ENCODE assay signal across 18 mouse cellular contexts in genomic region chr3:85991802-85992156, GRCm38 (mm10). TPM values are rescaled to one million over a fixed set of nuclear protein-coding genes. Genes with fewer than 3 reads are reported as not detected.
DNase-seq lines count a peak whose midpoint lies in the region; ATAC-seq and TF ChIP-seq lines count a peak whose summit lies in the region.
"Had no signal": no experiment of that assay in that cellular context is flagged by ENCODE, and none has a peak within 500 bp of the region (broad histone marks: within the 10 kb centered on the region; RNA-seq: fewer than 3 reads in every experiment).

No protein-coding gene starts in this region.

- no peaks in the 10 kb centered on the region for H3K4me1 ChIP-seq in kidney, postnatal 0 days (replicated peaks; ENCODE audit: insufficient read depth, low read length)
- peaks cover 58% of the 10 kb centered on the region for H3K4me1 ChIP-seq in liver, embryonic 12.5 days

- TF ChIP-seq CTCF in kidney, postnatal 0 days (IDR thresholded peaks at IDR 0.05; ENCODE audit: low read depth): no peak

- H3K9me3 ChIP-seq in kidney, postnatal 0 days (replicated peaks; ENCODE audit: low read length): no peaks in the 10 kb centered on the region
- no peaks in the 10 kb centered on the region for H3K9me3 ChIP-seq in liver, embryonic 12.5 days (replicated peaks)
- H3K9me3 ChIP-seq: embryonic facial prominence, embryonic 10.5 days had no signal

- no peak overlapping the region for H3K4me2 ChIP-seq in kidney, postnatal 0 days (ENCODE audit: low read length)
- H3K4me2 ChIP-seq in liver, embryonic 12.5 days: peak overlapping the region; percentile 63

- ATAC-seq in kidney, postnatal 0 days (replicated peaks; ENCODE audit: low FRiP score, low read depth): 0 out of 2 replicates have a peak, but pooled peaks have one; percentile 17
- ATAC-seq in liver, embryonic 12.5 days: peak; percentile 90
- ATAC-seq: forebrain, embryonic 14.5 days had no signal

- DNase-seq in kidney, postnatal 0 days (ENCODE audit: low spot score): peak; percentile 31
- DNase-seq in kidney, postnatal 25 days: no peak
- peak; percentile 67 for DNase-seq in c-Kit-positive CD71-positive TER-119-positive erythroid progenitor cells, embryonic 14.5 days (ENCODE audit: low spot score)
- DNase-seq in right cerebral cortex, postnatal 14 days: no peak
- DNase-seq in urinary bladder, postnatal 4 days (ENCODE audit: low spot score in 2 of 2): no peak
- DNase-seq in layer of hippocampus, adult 8-10 months (ENCODE audit: low spot score in 2 of 2): no peak
- DNase-seq: cerebellum, adult 11 months; kidney, postnatal 10 days; right cerebral cortex, postnatal 25 days; thymus, adult 2 months had no signal

- H3K9ac ChIP-seq in kidney, postnatal 0 days (ENCODE audit: low read depth, low read length): no peak overlapping the region
- H3K9ac ChIP-seq in liver, embryonic 12.5 days: peak overlapping the region; percentile 55

- H3K27me3 ChIP-seq in kidney, postnatal 0 days (ENCODE audit: insufficient read depth, low read length): no peaks in the 10 kb centered on the region
- no peaks in the 10 kb centered on the region for H3K27me3 ChIP-seq in liver, embryonic 12.5 days (replicated peaks)

- no peak overlapping the region for H3K27ac ChIP-seq in kidney, postnatal 0 days
- H3K27ac ChIP-seq in liver, embryonic 12.5 days: peak overlapping the region; percentile 93
- H3K27ac ChIP-seq: embryonic facial prominence, embryonic 10.5 days had no signal

- 45% methylated on average over 5 of the region's 5 CpGs for WGBS in kidney, postnatal 0 days
- WGBS in liver, embryonic 12.5 days (ENCODE audit: insufficient replicate concordance): 21% methylated on average over 5 of the region's 5 CpGs

- H3K4me3 ChIP-seq in kidney, postnatal 0 days (replicated peaks; ENCODE audit: low read depth, low read length): no peak overlapping the region
- peak overlapping the region; percentile 29 for H3K4me3 ChIP-seq in liver, embryonic 12.5 days
- H3K4me3 ChIP-seq: embryonic facial prominence, embryonic 10.5 days had no signal

- 0 out of 2 replicates have a peak, but pooled peaks cover 2% of the 10 kb centered on the region for H3K36me3 ChIP-seq in kidney, postnatal 0 days (ENCODE audit: insufficient read depth, low read length)
- H3K36me3 ChIP-seq in liver, embryonic 12.5 days: peaks cover 4% of the 10 kb centered on the region; the same call in 1 of the 2 replicates

RNA-seq across cellular contexts. Expression of gene Prss48, which starts 10.5 kb away (rescaled TPM):
- polyA plus RNA-seq in kidney, postnatal 0 days (2015; fragmentation: Nextera tagmentation; extraction: Ambion mirVana): not detected in 2 replicates
- not detected in 2 replicates for polyA plus RNA-seq in liver, embryonic 12.5 days (2016; fragmentation: Nextera tagmentation; extraction: Ambion mirVana)
- total RNA-seq in layer of hippocampus, adult 8-10 months (2022): not detected
- total RNA-seq: adrenal gland, adult 18-20 months; hematopoietic stem cell, adult 5-6 weeks; left cerebral cortex, postnatal 10 days; midbrain, postnatal 0 days; neutrophil, adult 5-6 weeks had no signal
- polyA plus RNA-seq: forebrain, embryonic 14.5 days; midbrain, postnatal 0 days; thymus, adult 2 months had no signal

RNA-seq across cellular contexts. Expression of gene Sh3d19, which starts 20.9 kb away (rescaled TPM):
- polyA plus RNA-seq in kidney, postnatal 0 days (2015; fragmentation: Nextera tagmentation; extraction: Ambion mirVana): 24.2 and 29.0 TPM in 2 replicates
- 11.9 and 12.7 TPM in 2 replicates for polyA plus RNA-seq in liver, embryonic 12.5 days (2016; fragmentation: Nextera tagmentation; extraction: Ambion mirVana)
- 10 to 100 TPM; 16.0 to 27.2 (median 19.6) TPM for total RNA-seq in layer of hippocampus, adult 8-10 months (2022)

Comparison
In these comparisons a context has a peak if more than half of its experiments do, and no peak if none do; other contexts are left out.
1. DNase-seq: peak in kidney, postnatal 0 days (single experiment) and c-Kit-positive CD71-positive TER-119-positive erythroid progenitor cells, embryonic 14.5 days (single experiment); none in kidney, postnatal 25 days (0 of 2), right cerebral cortex, postnatal 14 days (single experiment), urinary bladder, postnatal 4 days (0 of 2) and layer of hippocampus, adult 8-10 months (0 of 2).